Mouse (Mus musculus) small intestine, adult 2 months (tissue): Measurements from ENCODE around the gene Arfgef3.

Experiments used
- CTCF ChIP-seq: fragments of 200-500 bp; IDR thresholded peaks from 2 replicates; pipeline ENCODE4 v1.5.1; 2012; ENCODE audit warnings: low read depth, mild to moderate bottlenecking, control low read depth, inconsistent platforms, low read length, moderate library complexity, mixed read lengths; ENCODE audit not compliant: insufficient replicate concordance, insufficient read length; ENCODE audit errors: extremely low read depth
- POLR2A ChIP-seq: fragments of 200-500 bp; IDR thresholded peaks from 2 replicates; pipeline ENCODE4 v1.6.1; 2012; ENCODE audit warnings: low read depth, mild to moderate bottlenecking, control low read depth, inconsistent platforms, low read length, moderate library complexity

DNA sequence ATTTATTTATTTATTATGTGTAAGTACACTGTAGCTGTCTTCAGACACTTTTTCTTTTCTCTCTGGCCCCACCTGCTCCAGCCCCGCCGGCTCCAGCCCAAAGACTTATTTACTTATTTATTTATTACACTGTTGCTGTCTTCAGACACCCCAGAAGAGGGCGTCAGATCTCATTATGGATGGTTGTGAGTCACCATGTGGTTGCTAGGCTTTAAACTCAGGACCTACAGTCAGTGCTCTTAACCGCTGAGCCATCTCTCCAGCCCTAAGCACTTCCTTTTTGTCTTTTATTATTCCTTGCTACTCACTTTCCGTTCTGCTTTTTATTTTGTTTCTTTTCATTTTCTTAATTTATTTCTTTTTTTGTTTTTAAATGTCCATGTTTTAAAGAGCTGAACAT lies 182.3 kb downstream of the Arfgef3 start:
- TF ChIP-seq CTCF, result no peak
- TF ChIP-seq POLR2A, result no peak
